Mouse (Mus musculus) lung, postnatal 4 days (tissue): ENCODE measurements around the gene Zc3hav1l.
A peak's percentile ranks its signal among the peaks of the same experiment; 100 is the strongest.

Experiments
- DNase-seq, 2 experiments: peaks; one replicate each; pipeline ENCODE4 v3.0.0; 2021

The Zc3hav1l gene

GRCm38 (mm10) chr6:38263393-38264159 lies 35.5 kb downstream of the Zc3hav1l start:
- DNase-seq: no peak

- DNase-seq: no peak
Observed at GRCm38 (mm10) chr6:38261877-38262276, 37.2 kb downstream of the Zc3hav1l start.

DNA sequence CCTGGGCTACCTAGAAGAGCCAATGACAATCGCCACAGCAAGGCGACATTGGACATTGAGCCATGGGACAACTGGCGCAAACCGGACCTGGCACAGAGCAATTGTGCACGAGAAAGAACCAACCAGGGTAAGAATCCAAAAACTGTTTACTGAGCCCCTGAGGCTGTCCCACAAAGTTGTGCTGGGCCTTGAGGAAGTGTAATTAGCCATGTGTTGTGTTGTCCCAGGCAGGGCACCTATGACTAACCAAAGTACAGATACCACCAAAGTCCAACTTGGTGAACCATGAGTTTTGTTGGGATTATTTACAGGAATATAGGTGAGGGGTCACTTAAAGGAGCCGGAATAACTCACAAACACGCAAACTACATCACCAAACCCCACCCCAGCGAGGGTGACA lies 41.6 kb downstream of the Zc3hav1l start:
- DNase-seq: no peak

DNA sequence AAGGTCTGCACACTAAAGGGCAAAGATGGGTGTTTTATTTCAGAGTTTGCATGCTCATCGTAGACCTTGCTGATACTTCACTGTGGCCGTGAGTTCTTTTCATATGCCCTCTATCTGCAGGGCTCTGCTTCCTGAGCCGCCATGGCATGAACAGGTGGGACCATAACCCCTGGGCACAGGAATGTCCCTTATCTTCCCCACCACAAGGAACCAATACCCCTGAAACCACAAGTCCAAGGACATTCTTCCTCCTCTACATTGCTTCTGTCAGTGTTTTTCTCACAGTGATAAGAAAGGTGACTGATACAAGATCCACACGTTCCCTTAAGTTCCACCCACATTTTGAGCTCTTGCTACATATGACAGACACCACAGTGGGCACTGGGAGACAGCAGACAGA lies 42.3 kb downstream of the Zc3hav1l start:
- DNase-seq: no peak

GRCm38 (mm10) chr6:38255794-38256193 lies 43.3 kb downstream of the Zc3hav1l start:
- DNase-seq: no peak

- peak; percentile 81 to 92 for DNase-seq
Observed at GRCm38 (mm10) chr6:38253736-38254641, 45.1 kb downstream of the Zc3hav1l start, which contains the start of gene D630045J12Rik. TSS of gene D630045J12Rik (minus strand) at chr6:38254009.

DNA sequence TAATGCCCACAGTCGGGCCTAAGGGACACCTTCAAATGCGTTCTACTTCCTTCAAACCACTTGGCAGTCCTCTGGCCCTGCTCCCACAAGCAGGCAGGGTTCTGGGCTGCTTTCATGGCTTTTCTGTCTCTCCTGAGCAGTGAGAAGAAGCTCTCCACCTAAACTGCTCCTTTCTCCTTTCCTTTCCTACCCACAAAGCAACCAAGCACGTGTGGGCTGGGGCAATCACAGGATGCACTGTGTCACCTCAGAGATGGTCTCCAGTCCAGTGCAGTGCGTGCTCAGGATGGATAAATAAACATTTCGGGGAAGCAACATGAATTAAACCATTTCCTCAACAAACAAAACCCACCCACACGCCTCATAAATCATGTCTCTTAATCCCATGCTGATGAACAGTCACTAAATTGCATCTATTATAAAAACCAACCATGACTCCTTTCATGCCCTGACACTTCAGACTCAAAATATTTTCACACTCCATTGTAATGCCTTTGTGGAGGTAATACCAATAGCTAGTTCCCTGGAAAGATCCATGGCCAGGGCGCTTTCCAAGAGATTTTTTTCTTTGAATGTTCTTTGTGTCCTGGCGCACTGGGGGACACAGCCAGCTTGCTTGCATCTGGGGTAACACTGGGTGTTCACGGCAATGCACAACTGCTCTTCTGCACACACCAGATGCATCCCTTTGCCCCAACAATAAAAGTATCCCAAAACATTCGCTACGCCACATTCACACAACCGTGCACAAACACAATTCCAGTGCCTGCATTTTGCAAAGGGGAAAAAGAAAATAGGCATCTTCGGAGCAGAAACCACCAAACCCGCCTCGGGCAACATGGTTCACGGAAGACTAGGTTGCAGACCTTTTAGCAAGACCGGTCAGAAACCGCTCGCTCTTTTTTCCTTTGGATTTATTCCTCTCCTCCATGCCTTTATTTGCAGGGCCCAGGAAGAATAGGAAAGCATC lies 46.0 kb downstream of the Zc3hav1l start:
- DNase-seq: no peak

DNA sequence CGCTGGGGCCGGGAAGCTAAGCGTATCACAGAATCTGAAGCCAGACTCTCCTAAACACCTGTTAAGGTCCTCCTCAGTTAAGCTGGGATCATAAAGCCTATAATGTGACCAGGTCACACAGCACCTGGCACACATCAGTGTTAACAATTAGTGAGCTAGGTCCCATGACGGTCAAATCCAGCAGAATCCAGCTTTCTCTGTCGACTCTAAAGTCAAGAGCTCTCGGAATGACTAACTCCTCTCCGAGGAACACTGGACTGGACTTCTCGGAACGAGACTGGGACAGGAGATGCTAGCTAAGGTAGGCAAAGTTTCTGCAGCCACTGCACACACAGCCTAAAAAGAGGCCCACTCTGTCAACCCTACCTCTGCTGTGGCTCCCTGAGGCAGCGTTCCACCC lies 46.9 kb downstream of the Zc3hav1l start:
- DNase-seq: no peak

DNA sequence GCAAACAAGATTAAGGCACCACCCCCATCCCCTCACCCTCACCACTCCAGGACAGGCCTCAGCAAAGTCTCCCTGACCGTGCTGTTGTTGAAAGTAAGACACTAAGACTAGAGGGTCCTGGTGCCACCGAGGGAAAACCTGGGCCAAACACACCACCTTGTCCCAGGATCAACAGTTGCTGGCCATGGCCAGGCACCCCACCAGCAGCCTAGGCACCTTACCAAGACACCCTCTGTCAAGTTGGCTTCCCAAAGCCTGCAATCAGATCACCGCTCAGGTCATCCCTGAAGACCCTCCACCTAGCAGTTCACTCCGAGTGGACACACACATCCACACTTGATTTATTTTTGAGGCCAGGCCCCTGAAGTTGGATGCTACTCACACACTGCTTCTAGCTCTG lies 47.6 kb downstream of the Zc3hav1l start:
- no peak for DNase-seq

DNA sequence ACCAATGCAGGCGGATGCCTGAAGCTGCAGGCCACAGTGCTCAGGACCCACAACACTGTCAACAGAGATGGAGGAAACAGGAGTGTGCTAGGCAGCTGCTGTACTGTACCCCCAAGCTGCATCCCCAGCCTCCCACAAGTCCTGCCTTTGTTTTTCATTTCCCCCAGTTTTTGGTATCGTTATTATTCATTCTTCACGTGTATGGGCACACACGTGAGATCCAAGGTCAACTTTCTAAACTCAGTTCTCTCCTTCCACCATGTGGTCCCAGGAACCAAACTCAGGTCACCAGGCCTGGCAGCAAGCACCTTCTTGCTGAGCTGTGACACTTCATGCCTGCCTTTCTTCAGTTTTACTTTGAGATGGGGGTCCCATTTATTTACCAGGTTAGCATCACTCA lies 51.7 kb downstream of the Zc3hav1l start:
- DNase-seq: no peak

- DNase-seq: no peak
Observed at GRCm38 (mm10) chr6:38244806-38245205, 54.3 kb downstream of the Zc3hav1l start.

DNA sequence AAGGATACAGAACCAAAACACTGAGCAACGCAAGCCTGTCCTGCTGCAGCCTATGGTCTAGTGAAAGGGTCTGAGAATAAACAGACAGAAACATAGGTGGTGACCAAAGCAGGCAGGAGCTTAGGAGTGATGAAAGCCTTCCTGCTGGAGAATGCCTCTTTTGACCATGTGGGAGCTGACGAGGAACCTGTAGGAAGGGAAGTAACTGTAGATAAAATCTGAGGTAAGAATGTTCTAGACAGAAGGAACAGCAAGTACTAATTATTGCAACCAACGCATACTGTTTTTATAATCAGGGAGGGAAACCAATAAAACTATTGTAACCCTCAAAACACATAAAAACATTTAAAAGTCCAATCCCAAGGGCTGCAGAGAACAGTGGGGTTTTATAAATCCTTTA lies 54.9 kb downstream of the Zc3hav1l start:
- DNase-seq: no peak

GRCm38 (mm10) chr6:38242833-38243232 lies 56.2 kb downstream of the Zc3hav1l start:
- no peak for DNase-seq

GRCm38 (mm10) chr6:38242295-38242830 lies 56.7 kb downstream of the Zc3hav1l start:
- no peak for DNase-seq

DNA sequence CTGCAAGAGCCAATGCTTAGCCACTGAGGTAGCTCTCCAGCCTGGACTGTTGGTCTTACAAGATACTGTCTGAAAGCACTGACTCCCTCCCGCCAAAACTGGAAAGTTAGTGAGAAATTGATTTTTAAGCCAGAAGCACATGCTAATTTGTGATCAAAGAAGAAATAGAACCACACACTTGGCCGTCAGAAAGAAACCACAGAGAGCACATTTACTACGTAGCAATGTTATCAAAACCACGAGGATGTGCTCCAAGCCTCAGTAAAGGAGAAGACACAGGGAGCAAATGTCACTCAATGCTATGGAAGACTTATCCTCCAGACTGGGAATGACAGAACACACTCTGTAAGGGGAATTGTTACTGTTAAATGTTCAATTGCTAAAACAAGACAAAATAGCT lies 57.6 kb downstream of the Zc3hav1l start:
- no peak for DNase-seq

DNA sequence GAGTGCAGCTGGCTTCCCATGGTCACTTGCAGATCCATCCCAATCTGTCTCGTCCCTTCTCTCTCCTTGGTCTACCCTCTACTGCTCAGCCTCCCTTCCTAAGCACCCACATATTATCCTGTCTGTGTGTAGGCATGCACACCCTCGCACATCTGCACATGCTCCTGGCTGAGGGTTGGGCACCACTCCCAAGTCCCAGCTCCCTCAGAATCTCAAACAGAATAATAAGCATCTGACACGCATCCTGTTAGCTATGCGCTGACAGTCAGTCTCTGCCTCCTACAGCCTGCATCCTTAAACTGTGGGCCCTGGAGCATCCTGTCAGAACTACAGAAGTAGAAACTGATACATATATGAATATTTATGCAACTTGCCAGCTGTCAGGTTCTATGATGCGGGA lies 58.4 kb downstream of the Zc3hav1l start:
- DNase-seq: no peak

DNA sequence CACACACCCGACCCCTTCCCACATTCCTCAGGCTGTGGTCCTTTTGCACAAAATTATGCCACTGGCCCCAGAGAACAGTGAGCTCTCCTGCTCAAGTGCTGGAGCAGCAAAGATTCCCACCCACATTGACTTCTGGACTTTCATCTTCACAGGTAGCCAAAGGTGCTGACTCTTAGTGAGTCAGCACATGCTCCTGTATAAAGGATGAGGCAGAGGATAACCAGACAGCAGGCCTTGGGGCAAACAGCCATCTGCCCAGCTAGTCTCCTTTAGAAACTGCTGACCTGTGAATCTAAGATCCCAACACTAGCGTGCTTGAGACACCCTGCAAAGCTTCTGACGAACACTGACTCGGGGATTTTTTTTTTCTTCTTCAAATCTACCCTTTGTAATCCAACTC lies 60.7 kb downstream of the Zc3hav1l start:
- no peak for DNase-seq
